ENCODE assay signal across 26 mouse cellular contexts in genomic region chr2:74891868-74892267, GRCm38 (mm10).
A peak's percentile ranks its signal among the peaks of the same experiment; 100 is the strongest.
DNase-seq lines count a peak whose midpoint lies in the region; ATAC-seq and TF ChIP-seq lines count a peak whose summit lies in the region.
"Had no signal": no experiment of that assay in that cellular context is flagged by ENCODE, and none has a peak within 500 bp of the region (broad histone marks: within the 10 kb centered on the region; RNA-seq: fewer than 3 reads in every experiment).

No protein-coding gene starts in this region.

- TF ChIP-seq EP300 in liver, postnatal 0 days (IDR thresholded peaks at IDR 0.05; ENCODE audit: low read depth), result no peak
- peak; percentile 62 to 75 for TF ChIP-seq EP300 in MEL (IDR thresholded peaks at IDR 0.05; ENCODE audit: low read depth in 1 of 2, low read length in 2 of 2)

- no peak overlapping the region for H3K4me2 ChIP-seq in liver, embryonic 11.5 days
- H3K4me2 ChIP-seq in liver, embryonic 12.5 days, result no peak overlapping the region
- no peak overlapping the region for H3K4me2 ChIP-seq in liver, embryonic 15.5 days
- H3K4me2 ChIP-seq in liver, postnatal 0 days (ENCODE audit: low read depth, low read length), result no peak overlapping the region
- H3K4me2 ChIP-seq: embryonic facial prominence, embryonic 13.5 days; embryonic facial prominence, embryonic 15.5 days; forebrain, embryonic 12.5 days had no signal

- H3K4me1 ChIP-seq in liver, embryonic 11.5 days (replicated peaks; ENCODE audit: control insufficient read depth, insufficient read depth, low read length), result no peaks in the 10 kb centered on the region
- H3K4me1 ChIP-seq in liver, embryonic 12.5 days, result peaks cover 5% of the 10 kb centered on the region; the same call in 1 of the 2 replicates
- peaks cover 4% of the 10 kb centered on the region for H3K4me1 ChIP-seq in liver, embryonic 15.5 days (replicated peaks)
- H3K4me1 ChIP-seq in liver, postnatal 0 days (ENCODE audit: insufficient read depth), result peaks cover 5% of the 10 kb centered on the region; the same call in 1 of the 2 replicates
- H3K4me1 ChIP-seq in MEL (ENCODE audit: control insufficient read depth in 1 of 2, insufficient read depth in 2 of 2, low read length in 2 of 2), result peaks cover 9 to 14% of the 10 kb centered on the region in 2 experiments

- no peak for TF ChIP-seq CTCF in liver, postnatal 0 days (IDR thresholded peaks at IDR 0.05; ENCODE audit: low read depth)
- TF ChIP-seq CTCF in MEL (IDR thresholded peaks at IDR 0.05 in 2 of 3, conservative IDR thresholded peaks at IDR 0.05 in 1 of 3; ENCODE audit: control insufficient read depth in 1 of 3, insufficient read depth in 1 of 3, low read depth in 2 of 3, low read length in 3 of 3, poor library complexity in 1 of 3, severe bottlenecking in 1 of 3), result no peak

- no peaks in the 10 kb centered on the region for H3K79me2 ChIP-seq in MEL (ENCODE audit: control insufficient read depth, insufficient read depth, low read length, poor library complexity)

- peak; percentile 58; the same call in 1 of the 2 replicates for ATAC-seq in liver, embryonic 11.5 days (replicated peaks; ENCODE audit: low FRiP score)
- no peak for ATAC-seq in liver, embryonic 12.5 days
- 0 out of 2 replicates have a peak, but pooled peaks have one; percentile 42 for ATAC-seq in liver, embryonic 15.5 days (ENCODE audit: insufficient read depth)
- ATAC-seq in liver, postnatal 0 days, result no peak
- peak; percentile 44; the same call in 1 of the 2 replicates for ATAC-seq in megakaryocyte-erythroid progenitor cell, adult 5-6 weeks (replicated peaks; ENCODE audit: low FRiP score, low TSS enrichment, poor library complexity, severe bottlenecking)
- ATAC-seq in CD4-positive, CD25-positive, alpha-beta regulatory T cell, adult 4 months, result no peak
- ATAC-seq: forebrain, embryonic 14.5 days; forebrain, embryonic 16.5 days had no signal

- no peak overlapping the region for H3K27ac ChIP-seq in liver, embryonic 11.5 days (ENCODE audit: low read depth, low read length)
- no peak overlapping the region for H3K27ac ChIP-seq in liver, embryonic 12.5 days
- H3K27ac ChIP-seq in liver, embryonic 15.5 days (replicated peaks), result no peak overlapping the region
- H3K27ac ChIP-seq in liver, postnatal 0 days (ENCODE audit: low read depth), result no peak overlapping the region
- H3K27ac ChIP-seq in MEL (ENCODE audit: control insufficient read depth, low read depth, low read length), result no peak overlapping the region
- H3K27ac ChIP-seq: embryonic facial prominence, embryonic 13.5 days; embryonic facial prominence, embryonic 15.5 days; forebrain, embryonic 10.5 days; forebrain, embryonic 12.5 days had no signal

- no peak overlapping the region for H3K4me3 ChIP-seq in liver, embryonic 11.5 days (ENCODE audit: low read depth, low read length)
- H3K4me3 ChIP-seq in liver, embryonic 12.5 days, result no peak overlapping the region
- no peak overlapping the region for H3K4me3 ChIP-seq in liver, embryonic 15.5 days (replicated peaks)
- H3K4me3 ChIP-seq in liver, postnatal 0 days (ENCODE audit: low read depth, low read length), result no peak overlapping the region
- no peak overlapping the region for H3K4me3 ChIP-seq in MEL (ENCODE audit: control insufficient read depth in 1 of 2, insufficient read depth in 1 of 2, low read depth in 2 of 2, low read length in 2 of 2)
- H3K4me3 ChIP-seq: embryonic facial prominence, embryonic 13.5 days; embryonic facial prominence, embryonic 15.5 days; erythroblast, embryonic 14.5 days; forebrain, embryonic 10.5 days; forebrain, embryonic 12.5 days had no signal

- no peak overlapping the region for H3K9ac ChIP-seq in liver, embryonic 11.5 days (ENCODE audit: low read depth, low read length)
- H3K9ac ChIP-seq in liver, embryonic 12.5 days, result no peak overlapping the region
- no peak overlapping the region for H3K9ac ChIP-seq in liver, embryonic 15.5 days
- H3K9ac ChIP-seq in liver, postnatal 0 days (replicated peaks), result no peak overlapping the region
- no peak overlapping the region for H3K9ac ChIP-seq in MEL (ENCODE audit: control insufficient read depth, low read depth, low read length, poor library complexity, severe bottlenecking)
- H3K9ac ChIP-seq: embryonic facial prominence, embryonic 13.5 days; embryonic facial prominence, embryonic 15.5 days; forebrain, embryonic 12.5 days had no signal

- H3K9me3 ChIP-seq in liver, embryonic 11.5 days (ENCODE audit: control insufficient read depth, low read length), result no peaks in the 10 kb centered on the region
- no peaks in the 10 kb centered on the region for H3K9me3 ChIP-seq in liver, embryonic 12.5 days (replicated peaks)
- H3K9me3 ChIP-seq in liver, embryonic 15.5 days (replicated peaks), result no peaks in the 10 kb centered on the region
- H3K9me3 ChIP-seq in liver, postnatal 0 days (ENCODE audit: low read length), result no peaks in the 10 kb centered on the region
- no peaks in the 10 kb centered on the region for H3K9me3 ChIP-seq in MEL (replicated peaks; ENCODE audit: insufficient read depth, low read length)
- H3K9me3 ChIP-seq: embryonic facial prominence, embryonic 13.5 days; embryonic facial prominence, embryonic 15.5 days; forebrain, embryonic 10.5 days; forebrain, embryonic 12.5 days had no signal

- no peak for DNase-seq in liver, embryonic 11.5 days (ENCODE audit: low spot score)
- DNase-seq in liver, postnatal 0 days, result no peak
- peak; percentile 58 for DNase-seq in MEL (ENCODE audit: low read depth, low spot score)
- DNase-seq in right cerebral cortex, postnatal 14 days, result no peak
- DNase-seq: adrenal gland, adult 2 months; adrenal gland, postnatal 10 days; adrenal gland, postnatal 25 days; cerebellum, adult 11 months; cerebellum, adult 18-20 months; cerebellum, adult 8-10 months; cerebellum, adult 9-11 months; cerebellum, postnatal 14 days; cerebellum, postnatal 36 days; embryo, embryonic 11 days had no signal

- no peaks in the 10 kb centered on the region for H3K36me3 ChIP-seq in liver, embryonic 11.5 days (ENCODE audit: control insufficient read depth, insufficient read depth, low read length)
- no peaks in the 10 kb centered on the region for H3K36me3 ChIP-seq in liver, embryonic 12.5 days
- H3K36me3 ChIP-seq in liver, embryonic 15.5 days (replicated peaks), result no peaks in the 10 kb centered on the region
- H3K36me3 ChIP-seq in liver, postnatal 0 days (replicated peaks; ENCODE audit: insufficient read depth, low read length), result no peaks in the 10 kb centered on the region
- H3K36me3 ChIP-seq in MEL (ENCODE audit: control insufficient read depth in 1 of 2, insufficient read depth in 2 of 2, low read length in 2 of 2), result peaks cover 0 to 9% of the 10 kb centered on the region in 2 experiments; a peak in 2 of 4 replicates
- H3K36me3 ChIP-seq: embryonic facial prominence, embryonic 13.5 days; embryonic facial prominence, embryonic 15.5 days; forebrain, embryonic 10.5 days; forebrain, embryonic 12.5 days had no signal

- H3K27me3 ChIP-seq in liver, embryonic 11.5 days (replicated peaks; ENCODE audit: control insufficient read depth, insufficient read depth, low read length), result no peaks in the 10 kb centered on the region
- no peaks in the 10 kb centered on the region for H3K27me3 ChIP-seq in liver, embryonic 12.5 days (replicated peaks)
- no peaks in the 10 kb centered on the region for H3K27me3 ChIP-seq in liver, embryonic 15.5 days
- H3K27me3 ChIP-seq in liver, postnatal 0 days (ENCODE audit: insufficient read depth, low read length), result no peaks in the 10 kb centered on the region
- H3K27me3 ChIP-seq in MEL (ENCODE audit: control insufficient read depth in 1 of 2, insufficient read depth in 2 of 2, low read length in 2 of 2), result peaks cover 0 to 2% of the 10 kb centered on the region in 2 experiments; a peak in 1 of 4 replicates
- H3K27me3 ChIP-seq: CH12.LX; embryonic facial prominence, embryonic 13.5 days; embryonic facial prominence, embryonic 15.5 days; forebrain, embryonic 12.5 days had no signal

- no peak for TF ChIP-seq RAD21 in MEL (IDR thresholded peaks at IDR 0.05; ENCODE audit: low read depth, low read length)

- WGBS in liver, embryonic 11.5 days, result 58% methylated on average over 5 of the region's 5 CpGs
- 29% methylated on average over 5 of the region's 5 CpGs for WGBS in liver, embryonic 12.5 days (ENCODE audit: insufficient replicate concordance)
- WGBS in liver, embryonic 15.5 days (ENCODE audit: insufficient replicate concordance), result 23% methylated on average over 5 of the region's 5 CpGs
- WGBS in liver, postnatal 0 days (ENCODE audit: insufficient replicate concordance), result 46% methylated on average over 5 of the region's 5 CpGs

- TF ChIP-seq POLR2A in MEL (IDR thresholded peaks at IDR 0.05; ENCODE audit: control insufficient read depth in 1 of 2, insufficient read depth in 1 of 2, low read depth in 1 of 2, low read length in 2 of 2, poor library complexity in 1 of 2), result no peak

TF ChIP-seq in MEL, 35 proteins besides CTCF, POLR2A, EP300 and RAD21:
- TF ChIP-seq TCF12 (IDR thresholded peaks at IDR 0.05; ENCODE audit: low read depth, low read length) (peak; percentile 65), USF1 (IDR thresholded peaks at IDR 0.05; ENCODE audit: low read depth, low read length) (no peak), ETS1 (IDR thresholded peaks at IDR 0.05; ENCODE audit: low read depth, low read length) (peak; percentile 67), CHD2 (IDR thresholded peaks at IDR 0.05; ENCODE audit: low read length) (no peak), POLR2AphosphoS5 (IDR thresholded peaks at IDR 0.05; ENCODE audit: borderline replicate concordance, low read depth, low read length) (no peak), HCFC1 (IDR thresholded peaks at IDR 0.05; ENCODE audit: low read depth, low read length) (no peak), SIN3A (IDR thresholded peaks at IDR 0.05; ENCODE audit: low read length) (no peak; the same call in 1 of the 2 replicates), GATA1 (IDR thresholded peaks at IDR 0.05; ENCODE audit: low read depth, low read length) (peak; percentile 84), MAZ (IDR thresholded peaks at IDR 0.05; ENCODE audit: low read depth, low read length) (no peak), BHLHE40 (IDR thresholded peaks at IDR 0.05; ENCODE audit: borderline replicate concordance, low read depth, low read length) (no peak), MAFK (IDR thresholded peaks at IDR 0.05; ENCODE audit: borderline replicate concordance, low read depth, low read length) (no peak)

Comparison
In these comparisons a context has a peak if more than half of its experiments do, and no peak if none do; other contexts are left out.
1. ATAC-seq: peak in liver, embryonic 11.5 days (single experiment), liver, embryonic 15.5 days (single experiment) and megakaryocyte-erythroid progenitor cell, adult 5-6 weeks (single experiment); none in liver, embryonic 12.5 days (single experiment), liver, postnatal 0 days (single experiment) and CD4-positive, CD25-positive, alpha-beta regulatory T cell, adult 4 months (single experiment).